Mouse (Mus musculus) testis, adult 2 months (tissue): Measurements from ENCODE around the gene Aldob. TPM values are rescaled to one million over a fixed set of nuclear protein-coding genes. Genes with fewer than 3 reads are reported as not detected.
A peak's percentile ranks its signal among the peaks of the same experiment; 100 is the strongest.
"Not testable (repeated sequence)": the region's sequence is repeated elsewhere in the genome, so short reads cannot be mapped to it uniquely, and the experiment has no call there.

ENCODE experiments used
- H3K27ac ChIP-seq: fragments of 200-500 bp; 2 replicates; pipeline ENCODE4 v1.5.1; 2012; ENCODE audit warnings: low read depth, low read length; ENCODE audit not compliant: control insufficient read depth, insufficient read depth
- H3K27me3 ChIP-seq: fragments of 200-500 bp; 2 replicates; pipeline ENCODE4 v1.6.1; 2012; ENCODE audit warnings: mild to moderate bottlenecking, low read length, moderate library complexity; ENCODE audit not compliant: control insufficient read depth, insufficient read depth
- H3K36me3 ChIP-seq: fragments of 200-500 bp; 2 replicates; pipeline ENCODE4 v1.6.1; 2012; ENCODE audit warnings: mild to moderate bottlenecking, low read length; ENCODE audit not compliant: control insufficient read depth, insufficient read depth
- H3K4me1 ChIP-seq: fragments of 200-500 bp; 2 replicates; pipeline ENCODE4 v1.6.1; 2012; ENCODE audit warnings: low read length; ENCODE audit not compliant: control insufficient read depth, insufficient read depth
- H3K4me3 ChIP-seq: fragments of 200-500 bp; 2 replicates; pipeline ENCODE4 v1.5.1; 2012; ENCODE audit warnings: low read depth, mild to moderate bottlenecking, low read length, moderate library complexity, mixed read lengths; ENCODE audit not compliant: control insufficient read depth
- CTCF ChIP-seq: fragments of 200-500 bp; IDR thresholded peaks from 2 replicates; pipeline ENCODE4 v1.5.1; 2012; ENCODE audit warnings: low read depth, mild to moderate bottlenecking, inconsistent platforms, low read length, moderate library complexity; ENCODE audit not compliant: control insufficient read depth, insufficient read depth, insufficient replicate concordance
- POLR2A ChIP-seq: fragments of 200-500 bp; IDR thresholded peaks from 2 replicates; pipeline ENCODE4 v1.6.1; 2012; ENCODE audit warnings: low read depth, mild to moderate bottlenecking, inconsistent platforms, low read length, moderate library complexity; ENCODE audit not compliant: control insufficient read depth
- polyA plus RNA-seq: library from polyadenylated mRNA; depleted of rRNA; stranded (reverse); fragments of >200 nt; gene quantifications from 2 replicates; pipeline ENCODE4 v1.2.3, GENCODE M21; 2012

Gene Aldob
- polyA plus RNA-seq, 1 experiment: 0.10 TPM

DNA sequence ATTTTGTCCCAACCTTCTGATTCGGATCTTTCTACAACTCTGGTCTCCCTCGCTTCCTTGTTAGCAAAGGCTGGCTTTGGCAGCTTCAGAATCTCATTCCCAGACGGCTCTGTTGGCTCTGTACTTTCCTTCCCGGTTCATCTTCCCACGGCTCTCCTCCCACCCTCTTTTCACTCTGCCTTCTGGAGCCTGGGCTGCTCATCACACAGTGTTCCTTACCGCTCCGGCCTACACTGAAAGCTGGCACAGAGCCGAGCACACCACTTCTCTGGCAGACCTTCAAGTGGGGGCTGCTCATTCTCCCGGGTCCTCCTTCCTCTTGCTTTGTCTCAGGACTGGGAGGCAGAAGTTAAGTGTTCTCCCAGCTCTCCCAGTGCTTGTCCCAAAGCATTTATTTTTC is 26.8 kb downstream of the Aldob start:
- no peak overlapping the region for H3K27ac ChIP-seq
- H3K4me3 ChIP-seq: peak overlapping the region; percentile 6
- no peak for TF ChIP-seq CTCF
- TF ChIP-seq POLR2A: 0 out of 2 replicates have a peak, but pooled peaks have one; percentile 21
- H3K4me1 ChIP-seq: peaks cover 4% of the 10 kb centered on the region
- H3K27me3 ChIP-seq: no peaks in the 10 kb centered on the region
- no peaks in the 10 kb centered on the region; the same call in 1 of the 2 replicates for H3K36me3 ChIP-seq

DNA sequence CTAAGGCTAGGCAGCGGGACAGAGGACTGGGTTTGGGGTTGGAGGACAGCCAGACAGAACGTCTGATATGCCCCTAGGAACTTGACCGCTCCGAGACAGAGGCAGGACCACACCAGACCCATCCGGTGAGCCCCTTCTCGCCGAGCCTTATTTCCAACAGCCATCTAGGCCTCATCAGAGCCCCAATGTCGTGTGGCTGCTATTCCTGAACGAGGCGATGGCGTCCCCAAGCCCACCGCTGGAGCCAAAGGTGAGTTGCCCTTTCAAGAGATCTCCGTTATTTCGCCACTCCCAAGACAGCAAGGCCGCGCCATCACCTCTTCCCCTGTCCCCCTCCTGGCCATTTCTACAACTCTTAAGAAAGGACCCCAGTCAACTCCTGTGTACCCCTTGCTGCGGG is 28.0 kb downstream of the Aldob start:
- Histone ChIP-seq H3K27me3 (no peaks in the 10 kb centered on the region), H3K4me3 (peak overlapping the region; percentile 97), H3K36me3 (no peaks in the 10 kb centered on the region; the same call in 1 of the 2 replicates), H3K27ac (peak overlapping the region; percentile 93), H3K4me1 (peaks cover 4% of the 10 kb centered on the region)
- TF ChIP-seq CTCF (no peak), POLR2A (no peak)

DNA sequence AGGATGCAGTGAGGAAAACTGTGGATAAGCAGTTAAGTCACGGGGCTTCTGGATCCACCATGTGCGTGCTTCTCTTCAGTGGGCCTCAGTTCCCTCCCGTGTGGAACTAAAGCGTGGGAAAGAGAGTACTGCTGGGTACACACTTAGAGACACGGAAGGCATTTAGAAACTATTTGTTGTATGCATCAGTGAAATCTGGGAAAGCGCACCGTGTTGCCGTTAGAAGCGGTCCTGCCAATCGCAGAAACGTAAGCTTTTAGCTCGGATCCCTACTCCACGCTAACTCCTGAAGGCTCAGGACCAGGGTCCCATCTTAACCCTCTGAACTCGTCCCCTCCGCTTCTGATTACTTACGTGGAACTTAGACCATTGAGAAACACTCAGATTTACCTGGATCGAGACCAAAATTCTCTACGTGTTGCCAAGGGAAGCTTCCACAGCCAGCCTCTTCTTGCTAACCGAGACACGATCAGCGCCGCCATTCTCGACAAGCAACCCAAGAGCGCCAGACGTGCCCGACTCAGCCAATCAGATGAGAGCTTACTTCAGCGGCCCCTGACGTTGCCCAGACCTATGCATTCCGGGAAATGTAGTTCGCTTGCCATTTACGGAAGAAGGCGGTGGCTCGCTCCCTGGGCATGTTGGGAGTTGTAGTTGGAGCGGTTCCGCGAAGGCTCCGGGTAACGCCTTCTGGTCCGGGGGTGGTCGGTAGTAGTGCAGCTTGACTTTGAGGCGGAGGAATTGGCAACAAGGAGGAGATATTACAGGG is 28.6 kb downstream of the Aldob start, which contains the start of the genes Mrpl50 and Zfp189:
TSS of gene Mrpl50 (minus strand) at position 522 of the 769 bp plus-strand sequence.
TSS of gene Zfp189 (plus strand) at position 605 of the 769 bp plus-strand sequence.
- peaks cover 4% of the 10 kb centered on the region for H3K4me1 ChIP-seq
- H3K4me3 ChIP-seq: peak within 1 kb of the TSS; percentile 97
- H3K27me3 ChIP-seq: no peaks in the 10 kb centered on the region
- TF ChIP-seq CTCF: no peak
- TF ChIP-seq POLR2A: peak; percentile 88
- H3K36me3 ChIP-seq: no peaks in the 10 kb centered on the region; the same call in 1 of the 2 replicates
- peak within 1 kb of the TSS; percentile 93 for H3K27ac ChIP-seq

DNA sequence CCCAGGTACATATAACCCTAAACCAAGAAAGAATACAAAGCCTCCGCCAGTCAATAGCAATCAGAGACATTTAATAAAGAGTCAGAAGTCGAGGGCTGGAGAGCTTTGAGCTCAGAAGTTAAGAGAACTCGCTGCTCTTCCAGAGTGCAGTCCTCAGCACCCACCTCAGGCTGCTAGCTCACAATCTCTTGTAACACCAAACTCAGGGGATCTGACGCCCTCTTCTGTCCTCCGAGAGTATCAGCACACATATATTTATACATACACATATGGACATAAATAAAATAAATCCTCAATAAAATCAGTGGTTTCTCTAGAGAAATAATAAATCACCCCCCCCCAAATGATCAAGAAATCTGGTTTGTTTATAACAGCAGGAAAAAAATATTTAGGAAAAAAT is 29.9 kb downstream of the Aldob start:
- H3K4me3 ChIP-seq: no peak overlapping the region
- no peaks in the 10 kb centered on the region; the same call in 1 of the 2 replicates for H3K36me3 ChIP-seq
- H3K27me3 ChIP-seq: no peaks in the 10 kb centered on the region
- no peak for TF ChIP-seq CTCF
- no peak for TF ChIP-seq POLR2A
- H3K4me1 ChIP-seq: peaks cover 4% of the 10 kb centered on the region
- no peak overlapping the region for H3K27ac ChIP-seq

DNA sequence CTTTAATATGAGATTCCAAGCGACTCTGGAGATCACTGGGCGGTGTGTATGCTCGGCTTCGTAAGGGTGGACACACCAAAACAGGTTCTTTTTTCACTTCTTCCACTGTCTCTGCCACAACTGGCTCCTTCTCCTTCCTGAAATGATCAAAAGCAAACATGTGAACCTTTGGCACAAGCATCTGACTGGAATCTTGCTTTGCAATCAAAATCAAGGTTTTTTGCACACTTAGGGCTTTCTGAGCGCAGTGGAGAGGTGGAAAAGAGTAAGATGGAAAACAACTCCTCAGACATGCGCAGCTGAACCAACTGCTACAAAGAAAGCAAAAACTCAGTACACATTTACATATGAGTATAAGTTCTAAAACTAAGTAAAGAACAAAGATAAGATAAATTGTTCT is 34.9 kb downstream of the Aldob start:
- H3K4me3 ChIP-seq: no peak overlapping the region
- no peak overlapping the region for H3K27ac ChIP-seq
- H3K36me3 ChIP-seq: no peaks in the 10 kb centered on the region; the same call in 1 of the 2 replicates
- peaks cover 1% of the 10 kb centered on the region; the same call in 1 of the 2 replicates for H3K4me1 ChIP-seq
- TF ChIP-seq CTCF (no peak), POLR2A (no peak)
- no peaks in the 10 kb centered on the region for H3K27me3 ChIP-seq

DNA sequence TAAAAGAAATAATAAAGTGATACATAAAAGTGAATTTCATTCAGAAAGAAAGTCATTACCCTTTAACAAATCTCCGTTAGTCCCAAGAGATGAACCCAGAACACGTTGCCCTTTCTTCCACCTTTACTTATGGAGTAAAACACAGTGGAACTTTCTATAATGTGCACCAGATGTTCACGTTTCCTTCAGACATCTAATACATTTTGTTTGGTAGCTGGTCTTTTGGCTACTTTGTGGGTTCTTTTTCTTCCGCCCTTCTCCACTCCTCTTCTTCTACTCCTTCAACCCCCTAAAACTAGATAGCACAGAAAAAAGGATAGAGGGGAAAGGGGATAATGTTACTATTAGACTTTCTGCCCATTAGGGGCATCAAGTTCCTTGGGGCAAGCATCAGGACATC is 36.7 kb downstream of the Aldob start:
- Histone ChIP-seq H3K36me3 (no peaks in the 10 kb centered on the region; the same call in 1 of the 2 replicates), H3K27ac (no peak overlapping the region), H3K27me3 (no peaks in the 10 kb centered on the region), H3K4me3 (no peak overlapping the region), H3K4me1 (no peaks in the 10 kb centered on the region)
- TF ChIP-seq CTCF: no peak

DNA sequence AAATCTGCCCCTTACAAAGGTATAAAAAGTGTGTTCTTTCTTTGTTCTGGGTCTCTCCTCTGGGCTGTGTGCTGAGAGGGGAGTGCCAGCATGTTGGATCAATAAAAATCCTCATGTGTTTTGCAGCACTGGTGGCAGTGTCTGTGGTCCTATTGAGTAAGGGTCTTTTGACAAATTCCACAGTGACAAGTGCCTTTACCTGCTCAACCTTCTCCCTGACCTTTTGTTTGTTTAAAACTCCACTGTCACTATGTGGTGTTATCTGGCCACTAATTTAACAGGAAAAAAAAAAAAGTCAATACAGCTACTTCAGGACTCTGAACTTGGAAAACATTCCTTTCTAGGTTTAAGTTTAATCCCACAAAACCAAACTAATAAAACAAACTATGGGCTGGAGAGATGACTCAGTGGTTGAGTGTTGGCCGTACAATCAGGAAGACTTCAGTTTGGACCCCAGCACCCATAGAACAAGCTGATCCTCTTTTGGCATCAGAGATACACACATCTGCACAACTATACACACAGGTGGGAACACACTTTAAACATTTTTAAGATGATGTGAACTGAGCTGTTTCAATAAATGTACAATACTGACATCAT is 39.0 kb downstream of the Aldob start:
- not testable (repeated sequence) for H3K27ac ChIP-seq, H3K36me3 ChIP-seq, H3K27me3 ChIP-seq, H3K4me1 ChIP-seq, H3K4me3 ChIP-seq
